Mouse (Mus musculus) midbrain, embryonic 11.5 days (tissue): ENCODE measurements at regions not wholly inside any gene's neighbourhood (a gene's known extent, or its start where the extent isn't known, plus 50 kb on each side); places are given as distances from the start of the nearest gene placed in this dataset.

ENCODE experiments used
- ATAC-seq: fragments of 200-750 bp; cut with Nextera tagmentation; 2 replicates; pipeline ENCODE4 v1.8.0; 2017; ENCODE audit warnings: moderate TSS enrichment, moderate library complexity; ENCODE audit not compliant: low FRiP score
- DNase-seq: peaks from one replicate; pipeline ENCODE4 v3.0.0; 2015; ENCODE audit warnings: low spot score; ENCODE audit errors: missing footprints
- H3K27ac ChIP-seq: fragments of 300-500 bp; sonication (generic); 2 replicates; pipeline ENCODE4 v1.5.1; 2014; ENCODE audit warnings: low read depth, low read length
- H3K27me3 ChIP-seq: fragments of 300-500 bp; sonication (generic); 2 replicates; pipeline ENCODE4 v1.6.1; 2014; ENCODE audit warnings: mild to moderate bottlenecking, low read length, moderate library complexity, mixed read lengths; ENCODE audit not compliant: control insufficient read depth, insufficient read depth
- H3K36me3 ChIP-seq: fragments of 300-500 bp; sonication (generic); 2 replicates; pipeline ENCODE4 v1.6.1; 2014; ENCODE audit warnings: mild to moderate bottlenecking, low read length, moderate library complexity, mixed read lengths; ENCODE audit not compliant: control insufficient read depth, insufficient read depth
- H3K4me1 ChIP-seq: fragments of 300-500 bp; sonication (generic); 2 replicates; pipeline ENCODE4 v1.6.1; 2014; ENCODE audit warnings: low read length; ENCODE audit not compliant: control insufficient read depth, insufficient read depth
- H3K4me2 ChIP-seq: fragments of 300-500 bp; sonication (generic); 2 replicates; pipeline ENCODE4 v1.6.1; 2014; ENCODE audit warnings: mild to moderate bottlenecking, moderate library complexity
- H3K4me3 ChIP-seq: fragments of 300-500 bp; sonication (generic); 2 replicates; pipeline ENCODE4 v1.5.1; 2014; ENCODE audit warnings: low read depth, low read length
- H3K9ac ChIP-seq: fragments of 300-500 bp; sonication (generic); 2 replicates; pipeline ENCODE4 v1.6.1; 2014; ENCODE audit warnings: low read length
- H3K9me3 ChIP-seq: fragments of 300-500 bp; sonication (generic); 2 replicates; pipeline ENCODE4 v1.6.1; 2016; ENCODE audit warnings: low read length; ENCODE audit not compliant: control insufficient read depth
- WGBS: fragments of 180-500 bp; shearing (Covaris S2); extraction: QIAGEN DNeasy Blood & Tissue Kit; methylation state at CpG from one replicate; pipeline ENCODE4 v1.1.7; 2014; 5-methylcytosine and 5-hydroxymethylcytosine counted together

GRCm38 (mm10) chr16:51650100-51650499 lies 380.9 kb upstream of the Cblb start:
- H3K9ac ChIP-seq, result no peak overlapping the region
- no peaks in the 10 kb centered on the region for H3K27me3 ChIP-seq
- WGBS, result 72% methylated on average over 5 of the region's 5 CpGs
- no peak overlapping the region for H3K27ac ChIP-seq
- no peaks in the 10 kb centered on the region for H3K4me1 ChIP-seq
- DNase-seq, result peak; percentile 62
- no peaks in the 10 kb centered on the region for H3K9me3 ChIP-seq
- no peak overlapping the region for H3K4me3 ChIP-seq
- no peak overlapping the region for H3K4me2 ChIP-seq
- 0 out of 2 replicates have a peak, but pooled peaks have one; percentile 7 for ATAC-seq
- H3K36me3 ChIP-seq, result no peaks in the 10 kb centered on the region

DNA sequence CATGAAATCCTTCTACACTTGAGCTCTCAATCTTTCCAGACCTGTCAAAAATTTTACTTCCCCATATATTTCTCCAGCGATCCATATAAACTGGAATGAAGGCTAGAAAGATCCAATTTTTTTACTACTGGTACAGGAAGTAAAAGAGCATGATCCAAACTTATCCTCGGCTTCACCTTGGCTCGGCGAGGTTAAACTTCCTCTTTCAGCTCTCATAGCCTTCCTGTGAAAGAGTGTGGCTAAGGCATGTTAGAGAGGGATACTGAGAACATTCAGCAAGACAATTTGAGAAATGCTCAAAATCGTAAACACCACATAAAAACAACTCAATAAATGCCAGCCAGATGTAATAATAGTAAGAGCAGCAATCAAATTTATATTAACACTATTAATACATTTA lies 380.3 kb upstream of the Cblb start:
- Histone ChIP-seq H3K9ac (no peak overlapping the region), H3K9me3 (no peaks in the 10 kb centered on the region), H3K4me2 (no peak overlapping the region), H3K4me1 (no peaks in the 10 kb centered on the region), H3K27ac (no peak overlapping the region), H3K4me3 (no peak overlapping the region), H3K27me3 (no peaks in the 10 kb centered on the region), H3K36me3 (no peaks in the 10 kb centered on the region)
- DNase-seq (no peak), ATAC-seq (no peak)
- 90% methylated on average over 5 of the region's 5 CpGs for WGBS

DNA sequence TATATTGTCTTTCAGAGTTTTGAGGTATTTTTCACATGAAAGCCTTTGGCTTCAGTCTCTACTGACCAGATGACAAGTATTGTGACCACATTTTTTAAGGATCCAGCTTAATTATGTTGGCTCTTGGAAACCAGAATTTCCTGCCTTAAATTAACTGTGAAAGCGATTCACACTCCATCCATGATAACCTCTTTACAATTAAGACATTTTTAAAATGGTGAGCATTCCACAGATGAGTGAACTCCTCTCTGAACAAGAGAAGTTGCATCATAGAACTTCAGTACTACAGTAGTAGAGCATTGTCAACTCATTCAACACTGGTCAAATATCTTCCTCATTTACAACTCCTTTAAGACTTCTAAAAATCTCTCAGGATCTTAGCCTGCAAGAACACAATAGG lies 369.3 kb upstream of the Cblb start:
- no peak overlapping the region for H3K27ac ChIP-seq
- no peaks in the 10 kb centered on the region for H3K27me3 ChIP-seq
- 92% methylated on average over 1 of the region's 1 CpGs for WGBS
- no peak overlapping the region for H3K9ac ChIP-seq
- H3K4me2 ChIP-seq, result no peak overlapping the region
- no peaks in the 10 kb centered on the region for H3K4me1 ChIP-seq
- ATAC-seq, result no peak
- no peaks in the 10 kb centered on the region for H3K9me3 ChIP-seq
- no peaks in the 10 kb centered on the region for H3K36me3 ChIP-seq
- DNase-seq, result peak; percentile 35
- no peak overlapping the region for H3K4me3 ChIP-seq

DNA sequence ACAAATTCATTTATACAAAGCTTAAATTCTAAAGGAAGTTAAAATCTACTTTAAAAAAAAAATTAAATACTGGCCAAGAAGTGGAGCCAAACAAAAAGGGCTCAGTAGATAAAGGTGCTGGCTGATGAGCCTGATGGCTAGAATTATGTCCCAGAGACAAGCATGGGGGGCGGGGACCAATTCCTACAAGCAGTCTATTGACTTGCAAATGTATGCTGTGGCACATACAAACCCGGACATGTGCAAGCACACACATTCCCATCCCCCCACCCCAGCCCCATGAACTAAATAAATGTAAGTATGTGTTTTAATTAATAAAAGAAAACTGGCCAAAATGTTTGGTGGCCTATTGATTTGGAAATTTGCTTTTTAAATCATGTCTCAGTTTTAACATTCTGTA lies 366.7 kb upstream of the Cblb start:
- DNase-seq, result peak; percentile 84
- Histone ChIP-seq H3K4me2 (no peak overlapping the region), H3K27ac (no peak overlapping the region), H3K4me3 (no peak overlapping the region), H3K27me3 (no peaks in the 10 kb centered on the region), H3K9me3 (no peaks in the 10 kb centered on the region), H3K36me3 (no peaks in the 10 kb centered on the region), H3K9ac (no peak overlapping the region), H3K4me1 (no peaks in the 10 kb centered on the region)
- peak; percentile 90 for ATAC-seq
- 32% methylated on average over 2 of the region's 2 CpGs for WGBS

DNA sequence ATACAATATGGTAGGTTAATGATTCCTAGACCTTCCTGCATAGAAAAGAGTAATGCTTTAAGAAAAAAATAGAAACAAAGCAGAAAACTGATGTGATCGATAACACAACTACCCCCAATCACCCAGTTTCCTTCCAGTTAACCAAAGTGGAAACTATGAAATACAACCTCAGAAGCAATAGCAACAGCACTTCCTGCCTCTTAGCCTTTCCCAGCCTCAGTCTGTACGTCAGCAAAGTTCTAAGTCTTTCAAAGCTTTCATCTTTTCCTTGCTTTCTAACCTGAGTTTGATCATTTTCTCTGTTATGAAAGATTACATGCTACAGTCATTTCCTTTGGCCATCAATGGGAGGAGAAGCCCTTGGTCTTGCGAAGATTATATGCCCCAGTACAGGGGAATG lies 355.9 kb upstream of the Cblb start:
- no peak overlapping the region for H3K4me2 ChIP-seq
- H3K9ac ChIP-seq, result no peak overlapping the region
- no peak overlapping the region for H3K4me3 ChIP-seq
- no peaks in the 10 kb centered on the region for H3K9me3 ChIP-seq
- 86% methylated on average over 3 of the region's 3 CpGs for WGBS
- no peaks in the 10 kb centered on the region for H3K27me3 ChIP-seq
- H3K27ac ChIP-seq, result no peak overlapping the region
- H3K4me1 ChIP-seq, result no peaks in the 10 kb centered on the region
- no peak for ATAC-seq
- no peak for DNase-seq
- no peaks in the 10 kb centered on the region for H3K36me3 ChIP-seq

GRCm38 (mm10) chr16:51675988-51676387 lies 355.0 kb upstream of the Cblb start:
- no peak overlapping the region for H3K4me3 ChIP-seq
- no peaks in the 10 kb centered on the region for H3K9me3 ChIP-seq
- H3K36me3 ChIP-seq, result no peaks in the 10 kb centered on the region
- 71% methylated on average over 4 of the region's 4 CpGs for whole genome bisulfite sequencing
- DNase-seq (no peak), ATAC-seq (no peak)
- H3K9ac ChIP-seq, result no peak overlapping the region
- H3K4me2 ChIP-seq, result no peak overlapping the region
- H3K4me1 ChIP-seq, result no peaks in the 10 kb centered on the region
- H3K27me3 ChIP-seq, result no peaks in the 10 kb centered on the region
- H3K27ac ChIP-seq, result no peak overlapping the region

DNA sequence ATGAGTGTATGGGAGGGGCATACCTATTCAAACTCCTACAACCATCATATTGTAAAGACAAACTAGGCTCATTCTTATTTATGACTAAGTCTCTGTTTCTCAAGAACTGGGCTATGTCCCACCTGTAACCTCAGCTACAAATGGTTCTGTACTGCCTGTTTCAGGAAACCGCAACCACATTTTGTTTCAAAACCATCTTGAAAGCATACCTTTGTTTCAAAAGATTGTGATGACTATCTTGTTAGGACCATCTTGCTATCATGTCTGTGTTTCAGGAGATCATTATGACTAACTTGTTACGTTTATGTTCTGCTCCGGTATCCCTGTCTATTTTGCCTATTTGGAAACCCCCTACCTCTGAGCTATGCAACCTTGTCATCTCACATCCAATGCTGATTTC lies 340.2 kb upstream of the Cblb start:
- H3K4me3 ChIP-seq, result no peak overlapping the region
- H3K9ac ChIP-seq, result no peak overlapping the region
- no peaks in the 10 kb centered on the region for H3K4me1 ChIP-seq
- no peaks in the 10 kb centered on the region for H3K27me3 ChIP-seq
- no peak overlapping the region for H3K4me2 ChIP-seq
- DNase-seq (no peak), ATAC-seq (no peak)
- H3K36me3 ChIP-seq, result no peaks in the 10 kb centered on the region
- H3K27ac ChIP-seq, result no peak overlapping the region
- WGBS, result 91% methylated on average over 3 of the region's 3 CpGs
- no peaks in the 10 kb centered on the region for H3K9me3 ChIP-seq

GRCm38 (mm10) chr16:51705026-51705425 lies 326.0 kb upstream of the Cblb start:
- H3K27me3 ChIP-seq, result no peaks in the 10 kb centered on the region
- no peaks in the 10 kb centered on the region for H3K9me3 ChIP-seq
- no peak overlapping the region for H3K27ac ChIP-seq
- no peak for DNase-seq
- no peak overlapping the region for H3K4me3 ChIP-seq
- WGBS, result 93% methylated on average over 2 of the region's 2 CpGs
- no peaks in the 10 kb centered on the region for H3K36me3 ChIP-seq
- no peak for ATAC-seq
- H3K4me2 ChIP-seq, result no peak overlapping the region
- H3K4me1 ChIP-seq, result no peaks in the 10 kb centered on the region
- H3K9ac ChIP-seq, result no peak overlapping the region

DNA sequence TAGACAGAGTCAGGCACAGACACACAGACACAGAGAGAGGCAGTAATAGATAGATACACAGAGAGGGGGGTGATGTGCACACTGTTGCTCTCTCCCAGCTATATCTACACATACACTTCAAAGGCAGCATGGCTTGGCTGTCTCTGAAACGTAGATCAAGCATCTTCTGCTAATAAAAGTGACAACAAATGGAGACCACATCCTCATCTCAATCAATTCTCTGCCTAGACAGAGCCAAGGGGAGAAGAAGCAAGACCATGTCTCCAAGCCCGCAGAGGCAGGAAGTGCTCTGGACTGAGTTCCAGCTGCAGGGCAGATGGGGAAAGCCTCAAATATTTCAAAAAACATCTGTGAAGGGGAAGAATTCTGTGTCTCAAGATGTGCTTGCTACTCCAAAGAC lies 312.3 kb upstream of the Cblb start:
- Histone ChIP-seq H3K4me2 (no peak overlapping the region), H3K27me3 (no peaks in the 10 kb centered on the region), H3K36me3 (no peaks in the 10 kb centered on the region), H3K9me3 (no peaks in the 10 kb centered on the region), H3K9ac (no peak overlapping the region), H3K27ac (no peak overlapping the region), H3K4me1 (no peaks in the 10 kb centered on the region), H3K4me3 (no peak overlapping the region)
- 81% methylated on average over 2 of the region's 2 CpGs for WGBS
- DNase-seq, result no peak
- ATAC-seq, result no peak

DNA sequence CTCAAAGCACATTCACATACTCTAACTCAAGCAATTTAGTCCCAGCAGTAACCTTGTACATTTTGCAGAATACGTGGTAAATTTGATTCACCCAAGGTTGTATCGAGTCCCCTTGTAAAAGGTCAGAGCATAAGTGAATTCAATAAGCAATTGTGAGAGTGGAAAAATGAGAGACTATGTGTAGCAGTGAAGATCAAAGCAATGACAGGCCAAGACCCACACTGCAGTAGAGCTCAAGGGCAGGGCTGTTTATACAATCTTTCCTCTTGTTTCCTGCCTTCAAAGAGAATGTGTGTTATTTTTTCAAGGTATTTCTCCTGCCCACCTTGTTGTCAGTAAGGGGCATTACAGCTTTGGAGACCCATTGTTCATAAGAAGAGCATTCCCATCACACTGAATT lies 311.4 kb upstream of the Cblb start:
- Histone ChIP-seq H3K27me3 (no peaks in the 10 kb centered on the region), H3K27ac (no peak overlapping the region), H3K4me1 (no peaks in the 10 kb centered on the region), H3K4me2 (no peak overlapping the region), H3K36me3 (no peaks in the 10 kb centered on the region), H3K9ac (no peak overlapping the region), H3K9me3 (no peaks in the 10 kb centered on the region), H3K4me3 (no peak overlapping the region)
- 79% methylated on average over 2 of the region's 2 CpGs for WGBS
- DNase-seq (no peak), ATAC-seq (no peak)
